19 mouse cellular contexts compared by ENCODE assay signal in genomic region chr4:133686512-133686911, GRCm38 (mm10). TPM values are rescaled to one million over a fixed set of nuclear protein-coding genes. Genes with fewer than 3 reads are reported as not detected.
DNase-seq lines count a peak whose midpoint lies in the region; ATAC-seq lines count a peak whose summit lies in the region.
"Had no signal": no experiment of that assay in that cellular context is flagged by ENCODE, and none has a peak within 500 bp of the region (broad histone marks: within the 10 kb centered on the region; RNA-seq: fewer than 3 reads in every experiment).

No protein-coding gene starts in this region.

- ATAC-seq in midbrain, embryonic 13.5 days = 0 out of 2 replicates have a peak, but pooled peaks have one; percentile 37
- ATAC-seq in midbrain, embryonic 11.5 days (ENCODE audit: low FRiP score) = no peak
- ATAC-seq: activated CD4-positive, CD25-positive, alpha-beta regulatory T cell, adult 4 months; CD4-positive, CD25-positive, alpha-beta regulatory T cell, adult 4 months; Patski had no signal

- no peak overlapping the region for H3K4me2 ChIP-seq in midbrain, embryonic 13.5 days (replicated peaks)
- H3K4me2 ChIP-seq in midbrain, embryonic 11.5 days = no peak overlapping the region

- H3K36me3 ChIP-seq in heart, embryonic 10.5 days = peaks cover 98% of the 10 kb centered on the region
- peaks cover 99% of the 10 kb centered on the region for H3K36me3 ChIP-seq in midbrain, embryonic 13.5 days
- H3K36me3 ChIP-seq in midbrain, embryonic 11.5 days (ENCODE audit: control insufficient read depth, insufficient read depth, low read length) = peaks cover 84% of the 10 kb centered on the region

- peak; percentile 93 for DNase-seq in heart, adult 11 months
- no peak for DNase-seq in heart, embryonic 10.5 days (ENCODE audit: low spot score)
- no peak for DNase-seq in midbrain, embryonic 11.5 days (ENCODE audit: low spot score, missing footprints)
- DNase-seq: adrenal gland, adult 2 months; adrenal gland, adult 8-10 months; adrenal gland, postnatal 10 days; adrenal gland, postnatal 14 days; adrenal gland, postnatal 25 days; adrenal gland, postnatal 36 days; B cell, adult 2 months; cerebellum, adult 11 months; cerebellum, adult 11-12 months; cerebellum, adult 18-20 months had no signal

- peaks cover 20% of the 10 kb centered on the region for H3K4me1 ChIP-seq in heart, embryonic 10.5 days
- H3K4me1 ChIP-seq in midbrain, embryonic 13.5 days (replicated peaks) = peaks cover 7% of the 10 kb centered on the region; the same call in 1 of the 2 replicates
- no peaks in the 10 kb centered on the region for H3K4me1 ChIP-seq in midbrain, embryonic 11.5 days (ENCODE audit: control insufficient read depth, insufficient read depth, low read length)

- no peak overlapping the region for H3K9ac ChIP-seq in midbrain, embryonic 13.5 days (replicated peaks)
- no peak overlapping the region for H3K9ac ChIP-seq in midbrain, embryonic 11.5 days (ENCODE audit: low read length)

- WGBS in heart, embryonic 10.5 days = 93% methylated on average over 11 of the region's 11 CpGs
- WGBS in midbrain, embryonic 13.5 days = 93% methylated on average over 11 of the region's 11 CpGs
- 87% methylated on average over 11 of the region's 11 CpGs for WGBS in midbrain, embryonic 11.5 days

- H3K27me3 ChIP-seq in heart, embryonic 10.5 days (ENCODE audit: insufficient read depth, poor library complexity, severe bottlenecking) = no peaks in the 10 kb centered on the region
- no peaks in the 10 kb centered on the region for H3K27me3 ChIP-seq in midbrain, embryonic 13.5 days
- H3K27me3 ChIP-seq in midbrain, embryonic 11.5 days (ENCODE audit: control insufficient read depth, insufficient read depth, low read length) = no peaks in the 10 kb centered on the region
- H3K27me3 ChIP-seq: CH12.LX, Patski had no signal

- H3K9me3 ChIP-seq in heart, embryonic 10.5 days = no peaks in the 10 kb centered on the region
- H3K9me3 ChIP-seq in midbrain, embryonic 13.5 days = no peaks in the 10 kb centered on the region
- H3K9me3 ChIP-seq in midbrain, embryonic 11.5 days (ENCODE audit: control insufficient read depth, low read length) = no peaks in the 10 kb centered on the region
- H3K9me3 ChIP-seq: G1E had no signal

- no peak overlapping the region for H3K4me3 ChIP-seq in heart, embryonic 10.5 days
- no peak overlapping the region for H3K4me3 ChIP-seq in midbrain, embryonic 13.5 days (replicated peaks)
- no peak overlapping the region for H3K4me3 ChIP-seq in midbrain, embryonic 11.5 days (ENCODE audit: low read depth, low read length)

- H3K27ac ChIP-seq in heart, embryonic 10.5 days = no peak overlapping the region
- H3K27ac ChIP-seq in midbrain, embryonic 13.5 days = no peak overlapping the region
- H3K27ac ChIP-seq in midbrain, embryonic 11.5 days (ENCODE audit: low read depth, low read length) = no peak overlapping the region

RNA-seq across cellular contexts. Expression of gene Pigv, which starts 14.1 kb away (rescaled TPM):
- 15.2 and 16.4 TPM in 2 replicates for polyA plus RNA-seq in heart, embryonic 10.5 days (2016; fragmentation: Nextera tagmentation; extraction: Ambion mirVana)
- 13.7 and 16.0 TPM in 2 replicates for polyA plus RNA-seq in midbrain, embryonic 13.5 days (2015; fragmentation: Nextera tagmentation; extraction: Ambion mirVana)
- polyA plus RNA-seq in midbrain, embryonic 11.5 days (2014; fragmentation: Nextera tagmentation; extraction: Ambion mirVana) = 9.6 and 12.4 TPM in 2 replicates

RNA-seq across cellular contexts. Expression of gene Zdhhc18, which starts 36.6 kb away (rescaled TPM):
- polyA plus RNA-seq in heart, embryonic 10.5 days (2016; fragmentation: Nextera tagmentation; extraction: Ambion mirVana) = 1.6 and 2.9 TPM in 2 replicates
- 3.5 and 4.1 TPM in 2 replicates for polyA plus RNA-seq in midbrain, embryonic 13.5 days (2015; fragmentation: Nextera tagmentation; extraction: Ambion mirVana)
- 1.8 and 3.5 TPM in 2 replicates for polyA plus RNA-seq in midbrain, embryonic 11.5 days (2014; fragmentation: Nextera tagmentation; extraction: Ambion mirVana)
